Mouse (Mus musculus) embryonic facial prominence, embryonic 14.5 days (tissue): ENCODE data around the gene Cxcl10. TPM values are rescaled to one million over a fixed set of nuclear protein-coding genes. Genes with fewer than 3 reads are reported as not detected.

Experiments used
- ATAC-seq: fragments of 200-750 bp; cut with Nextera tagmentation; 2 replicates; pipeline ENCODE4 v1.8.0; 2017; ENCODE audit warnings: low read depth, moderate number of reproducible peaks, moderate TSS enrichment
- DNase-seq: peaks from one replicate; pipeline ENCODE4 v3.0.0-alpha.2; 2015; ENCODE audit warnings: low spot score
- H3K27ac ChIP-seq: fragments of 300-500 bp; sonication (generic); replicated peaks from 2 replicates; pipeline ENCODE4 v1.5.1; 2014; ENCODE audit warnings: low read depth, mild to moderate bottlenecking, low read length, moderate library complexity
- H3K27me3 ChIP-seq: fragments of 300-500 bp; sonication (generic); replicated peaks from 2 replicates; pipeline ENCODE4 v1.6.1; 2014; ENCODE audit warnings: low read length; ENCODE audit not compliant: control insufficient read depth, insufficient read depth
- H3K36me3 ChIP-seq: fragments of 300-500 bp; sonication (generic); 2 replicates; pipeline ENCODE4 v1.6.1; 2014; ENCODE audit warnings: low read length, mixed read lengths; ENCODE audit not compliant: control insufficient read depth, insufficient read depth
- H3K4me1 ChIP-seq: fragments of 300-500 bp; sonication (generic); 2 replicates; pipeline ENCODE4 v1.6.1; 2014; ENCODE audit warnings: antibody characterized with exemption, low read length; ENCODE audit not compliant: control insufficient read depth, insufficient read depth
- H3K4me2 ChIP-seq: fragments of 300-500 bp; sonication (generic); 2 replicates; pipeline ENCODE4 v1.6.1; 2014; ENCODE audit warnings: low read depth, mild to moderate bottlenecking, low read length, moderate library complexity, mixed read lengths
- H3K4me3 ChIP-seq: fragments of 300-500 bp; sonication (generic); 2 replicates; pipeline ENCODE4 v1.5.1; 2014; ENCODE audit warnings: low read depth, mild to moderate bottlenecking, low read length
- H3K9ac ChIP-seq: fragments of 300-500 bp; sonication (generic); 2 replicates; pipeline ENCODE4 v1.6.1; 2014; ENCODE audit warnings: low read depth, mild to moderate bottlenecking, low read length, moderate library complexity, mixed read lengths
- H3K9me3 ChIP-seq: fragments of 300-500 bp; sonication (generic); 2 replicates; pipeline ENCODE4 v1.6.1; 2016; ENCODE audit warnings: low read length; ENCODE audit not compliant: control insufficient read depth
- WGBS: fragments of 180-500 bp; shearing (Covaris S2); extraction: QIAGEN DNeasy Blood & Tissue Kit; methylation state at CpG from one replicate; pipeline ENCODE4 v1.1.7; 2014; 5-methylcytosine and 5-hydroxymethylcytosine counted together
- polyA plus RNA-seq: library from polyadenylated mRNA; unstranded; fragments of >200 nt; fragmentation: Nextera tagmentation; extraction: Ambion mirVana; gene quantifications from 2 replicates; pipeline ENCODE4 v1.2.1, GENCODE M21; 2014

Cxcl10 gene
- polyA plus RNA-seq, 1 experiment from 2014 or later: 1.9 TPM

GRCm38 (mm10) chr5:92386643-92387042 is 38.0 kb upstream of the Cxcl10 start:
- Histone ChIP-seq H3K27me3 (peaks cover 10% of the 10 kb centered on the region), H3K36me3 (no peaks in the 10 kb centered on the region), H3K4me2 (no peak overlapping the region), H3K27ac (no peak overlapping the region), H3K4me3 (no peak overlapping the region), H3K4me1 (no peaks in the 10 kb centered on the region), H3K9ac (no peak overlapping the region), H3K9me3 (no peaks in the 10 kb centered on the region)
- DNase-seq (no peak), ATAC-seq (no peak)
- WGBS: 46% methylated on average over 6 of the region's 6 CpGs

- DNase-seq (no peak), ATAC-seq (no peak)
- Histone ChIP-seq H3K27ac (no peak overlapping the region), H3K4me2 (no peak overlapping the region), H3K4me1 (no peaks in the 10 kb centered on the region), H3K9ac (no peak overlapping the region), H3K36me3 (no peaks in the 10 kb centered on the region), H3K4me3 (no peak overlapping the region), H3K9me3 (no peaks in the 10 kb centered on the region), H3K27me3 (peaks cover 5% of the 10 kb centered on the region; the same call in 1 of the 2 replicates)
- WGBS: 85% methylated on average over 5 of the region's 5 CpGs
Observed at GRCm38 (mm10) chr5:92386102-92386501, 37.4 kb upstream of the Cxcl10 start.

GRCm38 (mm10) chr5:92384855-92385254 is 36.2 kb upstream of the Cxcl10 start:
- WGBS: 48% methylated on average over 7 of the region's 7 CpGs
- Histone ChIP-seq H3K27ac (no peak overlapping the region), H3K36me3 (no peaks in the 10 kb centered on the region), H3K4me2 (no peak overlapping the region), H3K4me3 (no peak overlapping the region), H3K27me3 (no peaks in the 10 kb centered on the region), H3K9ac (no peak overlapping the region), H3K9me3 (no peaks in the 10 kb centered on the region), H3K4me1 (no peaks in the 10 kb centered on the region)
- no peak for ATAC-seq
- DNase-seq: no peak

- H3K4me3 ChIP-seq: no peak overlapping the region
- H3K27me3 ChIP-seq: no peaks in the 10 kb centered on the region
- DNase-seq: no peak
- no peaks in the 10 kb centered on the region for H3K9me3 ChIP-seq
- no peak overlapping the region for H3K9ac ChIP-seq
- no peaks in the 10 kb centered on the region for H3K36me3 ChIP-seq
- ATAC-seq: no peak
- no peaks in the 10 kb centered on the region for H3K4me1 ChIP-seq
- no peak overlapping the region for H3K27ac ChIP-seq
- no peak overlapping the region for H3K4me2 ChIP-seq
- 43% methylated on average over 7 of the region's 7 CpGs for WGBS
Observed at GRCm38 (mm10) chr5:92383747-92384146, 35.1 kb upstream of the Cxcl10 start.

GRCm38 (mm10) chr5:92382349-92382679 is 33.6 kb upstream of the Cxcl10 start:
- no peak for ATAC-seq

GRCm38 (mm10) chr5:92381550-92382348 is 33.1 kb upstream of the Cxcl10 start:
- WGBS: 42% methylated on average over 12 of the region's 12 CpGs
- Histone ChIP-seq H3K4me3 (no peak overlapping the region), H3K4me2 (no peak overlapping the region), H3K27me3 (no peaks in the 10 kb centered on the region), H3K27ac (no peak overlapping the region), H3K9ac (no peak overlapping the region), H3K9me3 (no peaks in the 10 kb centered on the region), H3K4me1 (peaks cover 3% of the 10 kb centered on the region; the same call in 1 of the 2 replicates), H3K36me3 (no peaks in the 10 kb centered on the region)
- peak; percentile 91 for DNase-seq
- peak; percentile 81 for ATAC-seq

More at GRCm38 (mm10) chr5:92382349-92382679, 33.6 kb upstream of the Cxcl10 start:
- H3K36me3 ChIP-seq: no peaks in the 10 kb centered on the region
- no peak for DNase-seq
- peaks cover 3% of the 10 kb centered on the region; the same call in 1 of the 2 replicates for H3K4me1 ChIP-seq
- no peak overlapping the region for H3K27ac ChIP-seq
- no peak overlapping the region for H3K4me3 ChIP-seq
- WGBS: 56% methylated on average over 9 of the region's 9 CpGs
- no peak overlapping the region for H3K9ac ChIP-seq
- H3K27me3 ChIP-seq: no peaks in the 10 kb centered on the region
- H3K4me2 ChIP-seq: no peak overlapping the region
- H3K9me3 ChIP-seq: no peaks in the 10 kb centered on the region

- DNase-seq: peak; percentile 48
- H3K4me3 ChIP-seq: no peak overlapping the region
- peaks cover 3% of the 10 kb centered on the region; the same call in 1 of the 2 replicates for H3K4me1 ChIP-seq
- H3K36me3 ChIP-seq: no peaks in the 10 kb centered on the region
- H3K9me3 ChIP-seq: no peaks in the 10 kb centered on the region
- peak overlapping the region; percentile 3; the same call in 1 of the 2 replicates for H3K4me2 ChIP-seq
- H3K9ac ChIP-seq: no peak overlapping the region
- H3K27me3 ChIP-seq: no peaks in the 10 kb centered on the region
- H3K27ac ChIP-seq: no peak overlapping the region
- whole genome bisulfite sequencing: 22% methylated on average over 13 of the region's 13 CpGs
- ATAC-seq: peak; percentile 26; the same call in 1 of the 2 replicates
Observed at GRCm38 (mm10) chr5:92376795-92377405, 28.2 kb upstream of the Cxcl10 start.

GRCm38 (mm10) chr5:92375368-92375767 is 26.7 kb upstream of the Cxcl10 start:
- H3K9ac ChIP-seq: no peak overlapping the region
- H3K4me3 ChIP-seq: no peak overlapping the region
- no peaks in the 10 kb centered on the region for H3K27me3 ChIP-seq
- no peaks in the 10 kb centered on the region for H3K9me3 ChIP-seq
- H3K36me3 ChIP-seq: no peaks in the 10 kb centered on the region
- 72% methylated on average over 17 of the region's 17 CpGs for WGBS
- no peak overlapping the region for H3K27ac ChIP-seq
- no peak for ATAC-seq
- H3K4me1 ChIP-seq: peaks cover 3% of the 10 kb centered on the region; the same call in 1 of the 2 replicates
- no peak for DNase-seq
- H3K4me2 ChIP-seq: no peak overlapping the region
